Mouse (Mus musculus): ENCODE measurements around the gene Wapl. TPM values are rescaled to one million over a fixed set of nuclear protein-coding genes. Genes with fewer than 3 reads are reported as not detected.

Gene Wapl
- 19.2 and 19.4 TPM in 2 replicates for polyA plus RNA-seq (2015; fragmentation: Nextera tagmentation; extraction: Ambion mirVana)

- no peaks in the 10 kb centered on the region for H3K9me3 ChIP-seq
- peak within 1 kb of the TSS; percentile 94 for H3K4me2 ChIP-seq
- peak; percentile 99 for ATAC-seq (ENCODE audit: low FRiP score)
- peak within 1 kb of the TSS; percentile 96 for H3K27ac ChIP-seq
- no peaks in the 10 kb centered on the region for H3K27me3 ChIP-seq
- H3K9ac ChIP-seq: peak within 1 kb of the TSS; percentile 96
- H3K36me3 ChIP-seq: peaks cover 8% of the 10 kb centered on the region
- H3K4me1 ChIP-seq (replicated peaks): peaks cover 28% of the 10 kb centered on the region
- H3K4me3 ChIP-seq: peak within 1 kb of the TSS; percentile 98
- WGBS: under 1% methylated on average over 82 of the region's 90 CpGs
Measured at GRCm38 (mm10) chr14:34673395-34674228, at the start of gene Wapl. Wapl (plus strand) TSS chr14:34673928.

DNA sequence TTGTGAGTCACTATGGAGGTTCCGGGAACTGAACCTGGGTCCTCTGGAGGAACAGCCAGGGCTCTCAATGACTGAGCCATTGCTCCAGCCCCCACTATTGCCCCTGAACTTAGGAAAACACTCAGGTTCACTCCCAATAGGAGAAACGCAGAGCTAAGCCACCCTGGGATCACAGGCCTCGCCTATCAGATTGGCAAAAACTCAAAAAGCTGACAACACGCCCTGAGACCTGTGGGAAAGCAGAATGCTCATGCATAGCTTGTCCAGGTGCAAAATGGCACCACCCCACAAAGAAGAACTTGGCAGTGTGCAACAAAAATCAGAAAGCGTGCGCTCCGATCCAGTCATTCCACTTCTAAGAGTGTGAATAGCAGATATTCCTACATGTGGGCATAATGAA is 46.9 kb upstream of the Wapl start:
- H3K9me3 ChIP-seq: no peaks in the 10 kb centered on the region
- ATAC-seq (ENCODE audit: low FRiP score): no peak
- H3K9ac ChIP-seq: no peak overlapping the region
- H3K27me3 ChIP-seq: no peaks in the 10 kb centered on the region
- H3K27ac ChIP-seq: no peak overlapping the region
- WGBS: 89% methylated on average over 7 of the region's 7 CpGs
- H3K4me3 ChIP-seq: no peak overlapping the region
- no peaks in the 10 kb centered on the region for H3K4me1 ChIP-seq (replicated peaks)
- no peak overlapping the region for H3K4me2 ChIP-seq
- H3K36me3 ChIP-seq: no peaks in the 10 kb centered on the region

- no peaks in the 10 kb centered on the region for H3K27me3 ChIP-seq
- H3K4me2 ChIP-seq: no peak overlapping the region
- 82% methylated on average over 10 of the region's 10 CpGs for WGBS
- H3K4me3 ChIP-seq: no peak overlapping the region
- no peak overlapping the region for H3K9ac ChIP-seq
- no peaks in the 10 kb centered on the region for H3K36me3 ChIP-seq
- H3K9me3 ChIP-seq: no peaks in the 10 kb centered on the region
- H3K4me1 ChIP-seq (replicated peaks): no peaks in the 10 kb centered on the region
- no peak for ATAC-seq (ENCODE audit: low FRiP score)
- H3K27ac ChIP-seq: no peak overlapping the region
Measured at GRCm38 (mm10) chr14:34632722-34633448, 40.8 kb upstream of the Wapl start.

- no peak overlapping the region for H3K4me3 ChIP-seq
- H3K27me3 ChIP-seq: no peaks in the 10 kb centered on the region
- H3K36me3 ChIP-seq: no peaks in the 10 kb centered on the region
- no peaks in the 10 kb centered on the region for H3K9me3 ChIP-seq
- H3K27ac ChIP-seq: no peak overlapping the region
- no peaks in the 10 kb centered on the region for H3K4me1 ChIP-seq (replicated peaks)
- no peak overlapping the region for H3K4me2 ChIP-seq
- WGBS: 45% methylated on average over 7 of the region's 7 CpGs
- ATAC-seq (ENCODE audit: low FRiP score): no peak
- no peak overlapping the region for H3K9ac ChIP-seq
Measured at GRCm38 (mm10) chr14:34635192-34635591, 38.5 kb upstream of the Wapl start.

DNA sequence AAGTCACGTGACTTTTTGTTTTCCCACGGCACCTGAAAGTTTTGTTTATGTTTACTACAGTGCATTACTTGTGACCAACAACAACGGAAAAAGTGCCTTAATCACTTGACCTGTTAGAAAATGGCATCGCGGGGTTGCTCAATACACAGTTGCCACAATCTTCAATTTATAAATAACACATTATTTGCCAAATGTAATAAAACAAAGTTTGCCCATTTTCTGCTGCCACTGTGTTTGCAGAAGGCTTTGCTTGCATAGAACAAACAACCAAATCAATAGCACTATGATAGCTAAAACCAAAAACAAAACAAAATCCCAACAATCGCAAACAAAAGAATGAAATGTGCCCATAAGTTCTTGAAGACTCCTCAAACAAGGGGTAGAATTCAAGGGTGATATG is 38.0 kb upstream of the Wapl start:
- no peak overlapping the region for H3K4me3 ChIP-seq
- H3K36me3 ChIP-seq: no peaks in the 10 kb centered on the region
- H3K27me3 ChIP-seq: no peaks in the 10 kb centered on the region
- ATAC-seq (ENCODE audit: low FRiP score): no peak
- WGBS: 91% methylated on average over 6 of the region's 6 CpGs
- no peak overlapping the region for H3K27ac ChIP-seq
- H3K9me3 ChIP-seq: no peaks in the 10 kb centered on the region
- H3K4me2 ChIP-seq: no peak overlapping the region
- H3K4me1 ChIP-seq (replicated peaks): no peaks in the 10 kb centered on the region
- H3K9ac ChIP-seq: no peak overlapping the region

GRCm38 (mm10) chr14:34644140-34644539 is 29.6 kb upstream of the Wapl start:
- H3K9ac ChIP-seq: no peak overlapping the region
- H3K4me3 ChIP-seq: no peak overlapping the region
- H3K27me3 ChIP-seq: no peaks in the 10 kb centered on the region
- WGBS: 79% methylated on average over 7 of the region's 7 CpGs
- H3K4me1 ChIP-seq (replicated peaks): no peaks in the 10 kb centered on the region
- no peaks in the 10 kb centered on the region for H3K9me3 ChIP-seq
- H3K36me3 ChIP-seq: no peaks in the 10 kb centered on the region
- H3K27ac ChIP-seq: no peak overlapping the region
- no peak overlapping the region for H3K4me2 ChIP-seq
- ATAC-seq (ENCODE audit: low FRiP score): no peak

DNA sequence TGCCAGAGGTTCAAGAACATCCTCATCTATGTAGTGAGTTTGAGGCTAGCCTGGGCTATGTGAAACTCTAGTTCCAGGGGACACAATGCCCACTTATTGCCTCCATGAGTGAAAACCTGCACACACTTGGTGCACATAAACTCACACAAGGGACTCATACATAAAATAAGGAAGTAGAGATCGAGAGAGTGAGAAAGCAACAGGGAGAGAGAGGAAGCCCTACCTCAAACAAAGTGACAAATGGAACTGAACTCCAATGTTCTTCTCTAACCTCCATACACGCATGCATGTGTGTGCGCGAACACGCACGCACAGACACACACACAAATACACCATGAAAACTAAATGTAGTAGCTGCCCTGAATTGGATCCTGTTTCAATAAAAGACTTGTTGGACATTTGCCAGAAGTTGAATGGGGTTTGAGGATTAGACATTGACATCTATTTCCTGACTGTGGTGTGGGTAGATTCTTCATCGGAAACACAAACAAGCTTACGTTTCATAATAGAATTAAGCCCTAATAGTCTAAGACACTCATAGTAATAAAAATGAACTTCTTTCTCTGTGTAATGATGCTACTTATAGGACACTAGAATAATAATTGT is 25.8 kb upstream of the Wapl start:
- H3K4me1 ChIP-seq (replicated peaks): no peaks in the 10 kb centered on the region
- 86% methylated on average over 8 of the region's 8 CpGs for WGBS
- no peaks in the 10 kb centered on the region for H3K9me3 ChIP-seq

GRCm38 (mm10) chr14:34657131-34657530 is 16.6 kb upstream of the Wapl start:
- no peak overlapping the region for H3K4me2 ChIP-seq
- WGBS: 95% methylated on average over 5 of the region's 5 CpGs
- peaks cover 13% of the 10 kb centered on the region for H3K4me1 ChIP-seq (replicated peaks)
- H3K27ac ChIP-seq: no peak overlapping the region
- no peak overlapping the region for H3K9ac ChIP-seq
- H3K9me3 ChIP-seq: no peaks in the 10 kb centered on the region
- no peaks in the 10 kb centered on the region for H3K36me3 ChIP-seq
- no peak for ATAC-seq (ENCODE audit: low FRiP score)
- peaks cover 38% of the 10 kb centered on the region for H3K27me3 ChIP-seq
- H3K4me3 ChIP-seq: no peak overlapping the region

More for the DNA sequence above, 25.8 kb upstream of the Wapl start:
- H3K9ac ChIP-seq: no peak overlapping the region
- H3K36me3 ChIP-seq: no peaks in the 10 kb centered on the region
- no peak for ATAC-seq (ENCODE audit: low FRiP score)
- no peak overlapping the region for H3K4me3 ChIP-seq
- H3K4me2 ChIP-seq: no peak overlapping the region
- H3K27ac ChIP-seq: no peak overlapping the region
- no peaks in the 10 kb centered on the region for H3K27me3 ChIP-seq

DNA sequence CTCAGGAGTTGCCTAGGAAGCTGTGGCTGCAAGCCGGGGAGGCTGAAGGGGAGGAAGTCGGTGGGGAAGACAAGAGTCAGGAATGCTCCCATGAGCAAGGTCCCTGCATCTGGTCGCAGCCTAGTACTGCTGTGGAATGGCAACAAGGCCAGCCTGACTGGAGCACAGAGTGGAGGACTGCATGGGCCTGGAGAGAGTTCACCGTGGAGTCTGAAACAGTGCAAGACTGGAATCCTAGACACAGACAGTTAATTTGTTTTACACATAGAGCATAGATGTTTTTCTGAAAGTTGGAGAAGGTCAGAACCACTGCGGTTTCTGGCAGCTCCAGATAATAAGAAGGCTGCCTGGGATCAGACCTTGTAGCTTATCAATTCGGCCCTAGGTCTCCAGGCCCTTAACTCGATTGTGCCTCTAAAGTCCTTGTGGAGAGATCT is 13.4 kb upstream of the Wapl start:
- no peak overlapping the region for H3K4me2 ChIP-seq
- peaks cover 64% of the 10 kb centered on the region for H3K27me3 ChIP-seq
- no peaks in the 10 kb centered on the region for H3K36me3 ChIP-seq
- no peak for ATAC-seq (ENCODE audit: low FRiP score)
- H3K4me1 ChIP-seq (replicated peaks): peaks cover 19% of the 10 kb centered on the region
- H3K9ac ChIP-seq: no peak overlapping the region
- 52% methylated on average over 7 of the region's 7 CpGs for WGBS
- no peak overlapping the region for H3K27ac ChIP-seq
- no peaks in the 10 kb centered on the region for H3K9me3 ChIP-seq
- H3K4me3 ChIP-seq: no peak overlapping the region

DNA sequence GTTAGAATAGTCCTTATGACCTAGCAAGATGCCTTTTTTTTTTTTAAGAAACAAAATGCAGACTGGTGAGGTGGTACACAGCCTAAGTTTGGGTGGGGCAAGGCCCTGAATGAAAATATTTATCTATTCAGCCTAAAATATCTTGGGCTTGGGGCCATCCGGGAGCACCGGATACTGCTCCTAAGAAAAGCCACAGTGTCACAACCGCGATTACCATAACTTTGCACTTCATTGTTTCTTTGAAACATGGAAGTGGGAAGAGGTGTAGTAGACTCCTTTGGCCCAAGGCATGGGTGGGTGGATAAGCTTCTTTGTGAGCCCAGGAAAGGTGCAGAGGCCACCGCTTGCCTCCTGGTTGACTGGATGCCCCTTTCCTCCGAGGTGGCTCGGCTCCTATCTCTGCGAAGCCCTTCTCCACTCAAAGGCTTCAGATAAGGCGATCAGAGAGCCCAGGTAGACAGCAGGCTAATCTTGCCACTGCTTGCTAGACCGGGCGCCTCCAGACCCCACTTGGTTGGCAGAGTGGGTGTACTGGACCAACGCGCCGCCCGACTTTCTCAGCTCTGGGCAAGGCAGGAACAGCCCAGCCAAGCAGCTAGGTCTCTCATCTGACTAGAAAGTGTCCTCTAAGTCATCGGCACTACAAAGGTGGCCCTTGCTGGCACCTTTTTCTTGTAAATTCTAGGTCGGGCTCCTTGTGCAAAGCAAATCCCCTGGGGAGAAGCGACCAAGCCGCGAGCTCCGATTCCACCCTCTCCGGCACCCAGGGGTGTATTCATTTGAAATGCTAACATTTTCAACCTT is 12.7 kb upstream of the Wapl start:
- Histone ChIP-seq H3K9me3 (no peaks in the 10 kb centered on the region), H3K9ac (peak overlapping the region; percentile 63; the same call in 1 of the 2 replicates), H3K27me3 (peaks cover 64% of the 10 kb centered on the region), H3K4me2 (peak overlapping the region; percentile 91), H3K4me1 (replicated peaks) (peaks cover 19% of the 10 kb centered on the region), H3K27ac (no peak overlapping the region), H3K4me3 (peak overlapping the region; percentile 50), H3K36me3 (no peaks in the 10 kb centered on the region)
- WGBS: 11% methylated on average over 22 of the region's 22 CpGs
- ATAC-seq (ENCODE audit: low FRiP score): no peak

GRCm38 (mm10) chr14:34661621-34662477 is 11.9 kb upstream of the Wapl start:
- H3K9me3 ChIP-seq: no peaks in the 10 kb centered on the region
- peaks cover 19% of the 10 kb centered on the region for H3K4me1 ChIP-seq (replicated peaks)
- H3K27me3 ChIP-seq: peaks cover 64% of the 10 kb centered on the region
- H3K27ac ChIP-seq: no peak overlapping the region
- under 1% methylated on average over 39 of the region's 39 CpGs for WGBS
- peak overlapping the region; percentile 50 for H3K4me3 ChIP-seq
- peak overlapping the region; percentile 63 for H3K9ac ChIP-seq
- H3K36me3 ChIP-seq: no peaks in the 10 kb centered on the region
- peak; percentile 49 for ATAC-seq (ENCODE audit: low FRiP score)
- peak overlapping the region; percentile 91 for H3K4me2 ChIP-seq
